Mouse (Mus musculus) midbrain, postnatal 0 days (tissue): ENCODE results near the gene Cbx5. TPM values are rescaled to one million over a fixed set of nuclear protein-coding genes. Genes with fewer than 3 reads are reported as not detected.

ENCODE experiments used
- ATAC-seq: fragments of 200-750 bp; cut with Nextera tagmentation; 2 replicates; pipeline ENCODE4 v1.8.0; 2017; ENCODE audit warnings: moderate number of reproducible peaks, mild to moderate bottlenecking, moderate TSS enrichment, moderate library complexity; ENCODE audit not compliant: low FRiP score
- DNase-seq: peaks from one replicate; pipeline ENCODE4 v3.0.0-alpha.2; 2015; ENCODE audit warnings: low spot score
- H3K27ac ChIP-seq: fragments of 300-500 bp; sonication (generic); 2 replicates; pipeline ENCODE4 v1.5.1; 2014; ENCODE audit warnings: low read depth, mild to moderate bottlenecking, low read length, mixed read lengths
- H3K27me3 ChIP-seq: fragments of 300-500 bp; sonication (generic); 2 replicates; pipeline ENCODE4 v1.6.1; 2014; ENCODE audit warnings: low read length, control low read depth, mixed read lengths; ENCODE audit not compliant: insufficient read depth
- H3K36me3 ChIP-seq: fragments of 300-500 bp; sonication (generic); 2 replicates; pipeline ENCODE4 v1.6.1; 2014; ENCODE audit warnings: low read length, control low read depth, mixed read lengths; ENCODE audit not compliant: insufficient read depth
- H3K4me1 ChIP-seq: fragments of 300-500 bp; sonication (generic); 2 replicates; pipeline ENCODE4 v1.6.1; 2014; ENCODE audit warnings: mild to moderate bottlenecking, control low read depth, antibody characterized with exemption, low read length, mixed read lengths; ENCODE audit not compliant: insufficient read depth
- H3K4me2 ChIP-seq: fragments of 300-500 bp; sonication (generic); 2 replicates; pipeline ENCODE4 v1.6.1; 2014; ENCODE audit warnings: low read depth, mild to moderate bottlenecking, low read length, mixed read lengths; ENCODE audit not compliant: poor library complexity, severe bottlenecking
- H3K4me3 ChIP-seq: fragments of 300-500 bp; sonication (generic); 2 replicates; pipeline ENCODE4 v1.5.1; 2014; ENCODE audit warnings: low read depth, mild to moderate bottlenecking, low read length, moderate library complexity
- H3K9ac ChIP-seq: fragments of 300-500 bp; sonication (generic); replicated peaks from 2 replicates; pipeline ENCODE4 v1.6.1; 2014; ENCODE audit warnings: mild to moderate bottlenecking, low read length, moderate library complexity, mixed read lengths; ENCODE audit not compliant: poor library complexity, severe bottlenecking
- H3K9me3 ChIP-seq: fragments of 300-500 bp; sonication (generic); 2 replicates; pipeline ENCODE4 v1.6.1; 2016; ENCODE audit warnings: low read length, control low read depth
- CTCF ChIP-seq: IDR thresholded peaks from 2 replicates; pipeline ENCODE4 v1.5.1; 2016; ENCODE audit warnings: antibody characterized with exemption, mild to moderate bottlenecking
- WGBS: fragments of 180-500 bp; shearing (Covaris S2); extraction: QIAGEN DNeasy Blood & Tissue Kit; methylation state at CpG from one replicate; pipeline ENCODE4 v1.1.7; 2014; 5-methylcytosine and 5-hydroxymethylcytosine counted together
- polyA plus RNA-seq: library from polyadenylated mRNA; unstranded; fragments of >200 nt; fragmentation: Nextera tagmentation; extraction: Ambion mirVana; gene quantifications from 2 replicates; pipeline ENCODE4 v1.2.1, GENCODE M21; 2015
- total RNA-seq: library from RNA; depleted of rRNA; stranded (reverse); fragments of >200 nt; gene quantifications from 2 replicates; pipeline ENCODE4 v1.2.3, GENCODE M21; 2014

Cbx5 gene
- total and polyA plus RNA-seq, 2 experiments from 2014 or later = 106 to 190 TPM

DNA sequence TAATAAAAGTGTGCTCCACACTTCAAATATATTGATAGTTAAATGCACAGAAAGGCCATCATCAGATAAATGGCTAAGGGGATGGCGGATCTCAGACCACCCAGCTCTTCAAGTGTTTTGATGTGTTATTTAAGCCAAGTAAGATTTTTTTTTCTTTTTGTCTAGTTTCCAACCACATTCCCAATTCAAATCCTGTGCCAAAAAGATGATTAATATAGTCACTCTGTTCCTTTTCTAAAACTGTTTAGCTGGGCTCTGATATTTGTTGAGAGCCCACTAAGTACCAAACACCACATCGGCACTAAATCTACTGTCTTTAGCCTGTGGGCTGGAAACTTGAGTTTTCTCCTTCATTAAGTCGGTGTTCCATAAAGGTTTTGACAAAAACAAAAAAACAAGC lies 12.6 kb downstream of the Cbx5 start:
- H3K4me3 ChIP-seq = no peak overlapping the region
- DNase-seq (no peak), ATAC-seq (no peak)
- no peak overlapping the region for H3K27ac ChIP-seq
- H3K36me3 ChIP-seq = no peaks in the 10 kb centered on the region
- no peak for TF ChIP-seq CTCF
- H3K4me1 ChIP-seq = no peaks in the 10 kb centered on the region
- no peaks in the 10 kb centered on the region for H3K9me3 ChIP-seq
- no peak overlapping the region for H3K9ac ChIP-seq
- H3K4me2 ChIP-seq = no peak overlapping the region
- 84% methylated on average over 3 of the region's 3 CpGs for WGBS
- no peaks in the 10 kb centered on the region for H3K27me3 ChIP-seq

DNA sequence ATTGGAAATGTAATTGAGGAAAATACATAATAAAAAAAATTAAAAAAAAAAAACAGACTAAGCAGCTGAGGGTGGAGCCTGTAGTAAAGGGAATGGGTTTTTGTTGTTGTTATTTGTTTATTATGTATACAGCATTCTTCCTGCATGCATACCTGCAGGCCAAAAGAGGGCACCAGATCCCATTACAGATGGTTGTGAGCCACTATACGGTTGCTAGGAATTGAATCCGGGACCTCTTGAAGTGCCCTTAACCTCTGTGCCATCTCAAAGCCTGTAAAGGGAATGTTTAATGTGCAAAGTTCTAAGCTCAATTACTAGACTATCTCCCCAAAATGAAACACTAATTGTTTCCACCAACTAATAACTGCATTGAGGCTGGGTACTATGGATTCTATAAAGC lies 15.5 kb downstream of the Cbx5 start:
- ATAC-seq (no peak), DNase-seq (no peak)
- Histone ChIP-seq H3K4me2 (no peak overlapping the region), H3K9ac (no peak overlapping the region), H3K27me3 (no peaks in the 10 kb centered on the region), H3K9me3 (no peaks in the 10 kb centered on the region), H3K4me3 (no peak overlapping the region), H3K36me3 (no peaks in the 10 kb centered on the region), H3K4me1 (no peaks in the 10 kb centered on the region), H3K27ac (no peak overlapping the region)
- 90% methylated on average over 2 of the region's 2 CpGs for WGBS
- peak; percentile 6; the same call in 1 of the 2 replicates for TF ChIP-seq CTCF

DNA sequence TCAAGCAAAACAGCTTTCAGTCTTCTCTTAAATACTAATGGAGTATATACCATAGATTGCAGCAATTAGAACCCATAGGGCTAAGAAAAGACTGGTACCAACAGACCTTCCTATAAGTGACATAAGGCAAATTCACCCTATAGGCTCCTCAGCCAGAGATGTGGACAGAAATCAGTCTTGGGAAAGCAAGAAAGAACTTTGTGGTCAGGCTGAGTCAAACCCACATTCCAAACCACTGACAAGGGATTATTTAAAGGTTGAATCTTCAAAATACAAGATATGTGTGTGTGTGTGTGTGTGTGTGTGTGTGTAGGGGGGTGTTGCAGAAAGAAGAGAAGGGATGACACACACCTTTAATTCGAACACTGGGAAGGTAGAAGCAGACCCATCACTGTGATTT lies 18.2 kb downstream of the Cbx5 start:
- DNase-seq (no peak), ATAC-seq (no peak)
- Histone ChIP-seq H3K9ac (no peak overlapping the region), H3K27ac (0 out of 2 replicates have a peak overlapping the region, but pooled peaks have one; percentile 19), H3K27me3 (no peaks in the 10 kb centered on the region), H3K36me3 (no peaks in the 10 kb centered on the region), H3K4me3 (no peak overlapping the region), H3K4me1 (no peaks in the 10 kb centered on the region), H3K9me3 (no peaks in the 10 kb centered on the region), H3K4me2 (no peak overlapping the region)
- 79% methylated on average over 1 of the region's 1 CpGs for WGBS
- TF ChIP-seq CTCF = no peak

DNA sequence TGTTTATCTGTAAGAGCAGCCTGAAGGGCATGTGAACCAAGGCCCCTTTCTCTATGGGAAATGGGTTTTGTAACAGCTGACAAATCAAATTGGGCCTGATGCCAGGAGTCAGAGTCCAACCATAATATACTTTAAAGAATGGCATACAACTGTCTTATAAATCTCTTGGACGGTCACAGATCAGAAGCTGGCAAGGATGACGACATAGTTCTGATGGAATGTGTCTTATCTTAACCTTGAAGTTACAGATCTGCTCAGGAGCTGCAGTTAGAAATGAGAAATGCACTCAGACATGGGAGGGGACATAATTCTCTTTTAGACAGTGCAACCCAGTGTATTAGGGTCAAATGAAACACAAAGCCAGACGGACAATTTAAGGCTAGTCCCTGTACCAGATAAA lies 18.8 kb downstream of the Cbx5 start:
- Histone ChIP-seq H3K27me3 (no peaks in the 10 kb centered on the region), H3K4me1 (peaks cover 6% of the 10 kb centered on the region; the same call in 1 of the 2 replicates), H3K4me3 (no peak overlapping the region), H3K9ac (no peak overlapping the region), H3K36me3 (no peaks in the 10 kb centered on the region), H3K27ac (no peak overlapping the region), H3K9me3 (no peaks in the 10 kb centered on the region), H3K4me2 (no peak overlapping the region)
- WGBS = 27% methylated on average over 3 of the region's 3 CpGs
- DNase-seq (no peak), ATAC-seq (no peak)
- TF ChIP-seq CTCF = no peak

DNA sequence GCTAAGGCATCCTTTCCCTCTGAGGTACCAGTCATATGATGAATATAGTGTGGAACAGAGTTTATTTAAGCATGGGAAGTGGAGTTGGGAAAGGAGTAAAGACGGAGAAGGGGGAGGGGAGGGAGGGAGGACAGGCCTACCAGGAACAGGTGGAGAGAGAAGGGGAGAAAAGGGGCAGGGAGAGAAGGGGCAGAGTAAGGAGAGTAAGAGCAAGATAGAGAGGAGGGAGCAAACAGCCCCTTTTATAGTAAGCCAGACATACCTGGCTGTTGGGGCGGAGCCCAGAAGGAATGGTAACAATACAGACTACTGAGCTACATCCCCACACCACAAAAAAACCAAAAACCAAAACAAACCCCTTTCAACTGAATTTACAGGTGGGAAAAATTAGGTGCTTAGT lies 23.6 kb downstream of the Cbx5 start:
- peak overlapping the region; percentile 79 for H3K27ac ChIP-seq
- peaks cover 10% of the 10 kb centered on the region; the same call in 1 of the 2 replicates for H3K36me3 ChIP-seq
- no peak for TF ChIP-seq CTCF
- no peaks in the 10 kb centered on the region for H3K9me3 ChIP-seq
- DNase-seq = no peak
- H3K9ac ChIP-seq = no peak overlapping the region
- WGBS = 34% methylated on average over 2 of the region's 2 CpGs
- H3K4me1 ChIP-seq = peaks cover 13% of the 10 kb centered on the region; the same call in 1 of the 2 replicates
- no peak overlapping the region; the same call in 1 of the 2 replicates for H3K4me3 ChIP-seq
- H3K27me3 ChIP-seq = no peaks in the 10 kb centered on the region
- H3K4me2 ChIP-seq = peak overlapping the region; percentile 55
- no peak for ATAC-seq

DNA sequence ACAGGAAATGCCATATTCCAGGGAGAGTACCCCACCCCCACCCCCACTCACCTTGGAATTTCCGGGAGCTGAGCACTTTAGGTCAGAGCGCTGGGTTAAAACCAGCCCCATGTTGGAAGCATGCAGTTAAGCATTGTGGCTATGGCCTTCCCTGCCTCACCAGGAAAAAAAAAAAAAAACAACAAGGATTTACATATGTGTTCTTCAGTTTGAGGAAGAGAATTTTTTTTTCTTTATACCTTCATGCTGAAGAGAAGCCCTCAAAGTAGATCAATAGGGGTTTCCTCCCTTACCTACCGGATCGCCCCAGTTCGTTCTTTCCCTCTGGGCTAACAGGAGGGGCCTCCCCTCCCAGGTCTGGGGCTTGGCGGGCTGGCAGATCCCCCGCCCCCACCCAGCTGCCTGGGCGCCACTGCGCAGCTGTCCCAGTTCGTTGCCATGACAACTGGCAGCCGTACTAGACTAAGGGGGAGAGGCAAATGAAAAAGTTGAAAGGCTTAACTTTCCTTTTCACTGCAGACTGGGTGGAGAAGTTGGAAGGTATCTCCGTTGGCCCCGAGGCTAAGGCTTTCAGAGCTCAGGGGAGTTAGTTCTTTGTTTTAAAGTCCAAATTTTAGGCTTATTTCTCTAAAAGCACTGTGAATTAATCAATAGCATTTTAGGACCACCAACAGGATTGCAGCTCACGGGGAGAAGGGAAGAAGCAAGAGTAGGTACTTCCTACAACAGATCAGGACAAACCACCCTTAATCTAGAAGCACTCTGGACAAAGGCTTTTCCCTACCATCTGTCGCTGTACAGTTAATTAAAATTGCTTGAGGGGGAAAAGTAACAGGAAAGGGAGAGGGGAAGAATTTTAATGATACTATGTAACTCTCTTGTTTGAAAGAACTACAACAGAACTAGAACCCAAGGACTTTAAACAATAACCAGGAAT lies 24.4 kb downstream of the Cbx5 start:
- Histone ChIP-seq H3K9ac (peak overlapping the region; percentile 63), H3K9me3 (no peaks in the 10 kb centered on the region), H3K4me3 (peak overlapping the region; percentile 50), H3K27me3 (no peaks in the 10 kb centered on the region), H3K27ac (peak overlapping the region; percentile 79), H3K4me2 (peak overlapping the region; percentile 55), H3K4me1 (peaks cover 13% of the 10 kb centered on the region; the same call in 1 of the 2 replicates), H3K36me3 (peaks cover 18% of the 10 kb centered on the region)
- DNase-seq = peak; percentile 97
- peak; percentile 93 for ATAC-seq
- no peak for TF ChIP-seq CTCF
- WGBS = under 1% methylated on average over 15 of the region's 15 CpGs
